Mouse (Mus musculus) layer of hippocampus, adult 2 months (tissue): Measurements from ENCODE around the gene Rragc. TPM values are rescaled to one million over a fixed set of nuclear protein-coding genes. Genes with fewer than 3 reads are reported as not detected.

ENCODE experiments used
- DNase-seq, 2 experiments: peaks; one replicate each; pipeline ENCODE4 v3.0.0; 2022; ENCODE audit warnings: low spot score in 2 of 2
- H3K27ac ChIP-seq: fragments of 200-600 bp; 2 replicates; pipeline ENCODE4 v1.8.1; 2022
- H3K4me3 ChIP-seq: fragments of 200-600 bp; 2 replicates; pipeline ENCODE4 v1.8.1; 2022; ENCODE audit warnings: mild to moderate bottlenecking
- CTCF ChIP-seq: fragments of 200-600 bp; conservative IDR thresholded peaks from 2 replicates; pipeline ENCODE4 v1.8.1; 2022; ENCODE audit warnings: antibody characterized with exemption, mild to moderate bottlenecking, moderate library complexity
- long read RNA-seq, 2 experiments: library from polyadenylated mRNA; stranded (forward); transcript quantifications; one replicate each; pipeline ENCODE4 v2.0.0; 2021; ENCODE audit warnings: borderline mapping rate in 2 of 2
- total RNA-seq, 2 experiments: library from RNA; stranded (reverse); gene quantifications; 2 replicates each; pipeline ENCODE4 v1.2.3; 2021

Rragc gene
- total RNA-seq = 10 to 100 TPM; 54.8 to 60.6 TPM
- long read RNA-seq, experiment 1, transcript Rragc-201 (7 exons, 2,593 nt) = major isoform, 130 of 143 reads
- long read RNA-seq, experiment 1, partial matches to known transcripts = 3 of 143 reads
- long read RNA-seq, experiment 1, other reads (novel, unspliced or antisense) = 8 of 143 reads
- long read RNA-seq, experiment 2, transcript Rragc-201 (7 exons, 2,593 nt) = major isoform, 188 of 207 reads
- long read RNA-seq, experiment 2, partial matches to known transcripts = 4 of 207 reads
- long read RNA-seq, experiment 2, other reads (novel, unspliced or antisense) = 15 of 207 reads

GRCm38 (mm10) chr4:123916748-123917547, at the start of gene Rragc:
Gene Rragc (plus strand): TSS chr4:123917446.
- peak; percentile 100 for DNase-seq
- 0 out of 2 replicates have a peak, but pooled peaks have one; percentile 2 for TF ChIP-seq CTCF
- Histone ChIP-seq H3K27ac (peak within 1 kb of the TSS; percentile 93), H3K4me3 (peak within 1 kb of the TSS; percentile 89)

GRCm38 (mm10) chr4:123893726-123894125, 23.5 kb upstream of the Rragc start:
- no peak overlapping the region for H3K27ac ChIP-seq
- DNase-seq = no peak
- no peak overlapping the region for H3K4me3 ChIP-seq
- TF ChIP-seq CTCF = no peak

- DNase-seq = no peak
- Histone ChIP-seq H3K4me3 (no peak overlapping the region), H3K27ac (no peak overlapping the region)
- TF ChIP-seq CTCF = no peak
Measured at GRCm38 (mm10) chr4:123894295-123894694, 23.0 kb upstream of the Rragc start.

DNA sequence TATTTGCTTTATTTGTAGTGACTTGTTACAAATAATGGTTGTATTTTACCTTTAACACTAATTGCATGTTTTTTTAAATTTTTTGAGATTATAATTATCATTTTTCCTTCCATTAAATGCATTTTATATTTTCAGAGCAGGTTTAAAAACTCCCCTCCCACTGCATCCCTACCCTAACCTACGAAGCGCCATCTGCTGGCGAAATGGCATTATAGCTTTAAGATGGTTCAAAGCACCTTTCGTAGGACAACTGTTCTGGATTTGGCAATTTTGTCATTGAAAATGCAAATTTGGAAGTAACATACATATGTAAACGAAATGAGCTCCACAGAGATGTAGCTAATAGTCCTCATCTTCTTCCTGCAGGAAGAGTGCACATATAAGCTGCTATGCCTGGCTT, 18.6 kb upstream of the Rragc start:
- peak in 1 of 2 experiments; percentile 71 for DNase-seq
- Histone ChIP-seq H3K27ac (no peak overlapping the region), H3K4me3 (no peak overlapping the region)
- TF ChIP-seq CTCF = peak; percentile 89

DNA sequence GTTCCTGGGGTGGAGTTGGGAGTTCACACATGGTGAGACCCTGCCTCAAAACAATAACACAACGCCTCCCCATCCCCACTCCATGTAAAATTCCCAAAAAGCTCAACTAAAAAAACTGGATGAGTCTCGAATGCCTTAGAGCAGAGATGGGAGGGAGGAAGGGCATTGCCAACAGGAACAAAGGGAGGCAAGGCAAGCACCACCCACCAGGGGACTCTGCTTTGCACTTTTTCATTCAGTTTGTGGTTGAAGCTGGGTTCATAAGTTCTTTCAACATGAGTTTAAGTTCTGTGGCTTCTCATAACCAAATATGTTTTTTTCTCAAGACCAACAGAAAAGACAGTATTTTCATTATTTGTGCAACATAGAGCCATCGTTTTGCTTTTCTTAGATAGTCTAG, 13.8 kb upstream of the Rragc start:
- no peak overlapping the region for H3K27ac ChIP-seq
- H3K4me3 ChIP-seq = no peak overlapping the region
- peak; percentile 40 for TF ChIP-seq CTCF
- DNase-seq = no peak

- DNase-seq = peak; percentile 98 to 100
- Histone ChIP-seq H3K4me3 (peak within 1 kb of the TSS; percentile 84), H3K27ac (peak within 1 kb of the TSS; percentile 89)
- TF ChIP-seq CTCF = no peak
Measured at GRCm38 (mm10) chr4:123904333-123905125, 12.7 kb upstream of the Rragc start, which contains the start of gene Mycbp. Gene Mycbp (plus strand): TSS chr4:123904832.

DNA sequence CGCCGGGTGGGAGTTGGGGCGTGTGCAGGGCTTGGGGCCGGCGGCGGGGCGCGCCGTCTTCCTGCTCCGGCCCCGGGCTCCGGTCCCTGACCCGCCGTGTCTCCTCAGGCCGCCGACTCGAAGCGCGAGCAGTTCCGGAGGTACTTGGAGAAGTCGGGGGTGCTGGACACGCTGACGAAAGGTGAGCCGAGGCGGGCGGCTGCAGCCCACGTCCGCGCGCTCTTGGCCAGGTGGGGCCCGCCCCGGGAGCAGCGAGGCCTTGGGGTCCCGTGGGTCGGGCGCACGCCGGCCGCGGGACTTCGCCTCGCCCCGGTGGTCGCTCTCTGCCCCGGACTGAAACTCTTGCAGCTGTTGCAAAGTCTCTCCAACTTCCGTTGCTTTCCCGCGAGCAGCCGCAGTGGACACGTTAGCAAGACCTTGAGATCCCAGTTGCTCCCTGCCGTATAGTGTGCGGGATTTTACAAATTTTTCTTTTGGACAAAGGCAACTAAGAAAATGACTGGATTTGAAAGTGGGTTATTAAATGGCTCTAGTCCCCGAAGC, 12.0 kb upstream of the Rragc start:
- peak overlapping the region; percentile 84 for H3K4me3 ChIP-seq
- TF ChIP-seq CTCF = no peak
- peak overlapping the region; percentile 81 for H3K27ac ChIP-seq
- no peak for DNase-seq

- Histone ChIP-seq H3K4me3 (no peak overlapping the region), H3K27ac (no peak overlapping the region)
- no peak for TF ChIP-seq CTCF
- no peak for DNase-seq
Measured at GRCm38 (mm10) chr4:123911503-123911902, 5.7 kb upstream of the Rragc start.

DNA sequence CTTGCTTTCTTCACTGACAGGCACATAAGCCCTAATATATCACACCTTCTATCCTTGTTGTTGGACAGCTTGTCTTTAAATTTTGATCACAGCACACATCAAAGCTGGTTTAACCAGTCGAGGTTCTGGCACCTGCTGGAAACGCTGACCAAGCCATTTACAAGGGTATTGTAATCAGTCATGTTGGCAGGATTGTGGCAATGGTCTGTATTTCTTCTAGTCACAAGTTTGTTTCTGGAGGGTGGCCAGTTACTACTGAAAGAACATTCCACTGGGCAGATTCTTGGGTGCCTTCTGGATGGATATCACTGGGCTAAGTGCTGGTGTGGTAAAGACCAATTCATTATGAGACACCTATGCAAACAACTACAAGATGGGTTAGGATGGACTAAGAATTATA, 4.8 kb upstream of the Rragc start:
- H3K4me3 ChIP-seq = no peak overlapping the region
- no peak overlapping the region for H3K27ac ChIP-seq
- no peak for TF ChIP-seq CTCF
- no peak for DNase-seq

GRCm38 (mm10) chr4:123917548-123918140, 398 bp downstream of the Rragc start, which contains the start of gene 4930535I16Rik:
Gene 4930535I16Rik (minus strand): TSS chr4:123918022.
- DNase-seq = no peak
- Histone ChIP-seq H3K4me3 (peak within 1 kb of the TSS; percentile 89), H3K27ac (peak within 1 kb of the TSS; percentile 93)
- TF ChIP-seq CTCF = no peak

DNA sequence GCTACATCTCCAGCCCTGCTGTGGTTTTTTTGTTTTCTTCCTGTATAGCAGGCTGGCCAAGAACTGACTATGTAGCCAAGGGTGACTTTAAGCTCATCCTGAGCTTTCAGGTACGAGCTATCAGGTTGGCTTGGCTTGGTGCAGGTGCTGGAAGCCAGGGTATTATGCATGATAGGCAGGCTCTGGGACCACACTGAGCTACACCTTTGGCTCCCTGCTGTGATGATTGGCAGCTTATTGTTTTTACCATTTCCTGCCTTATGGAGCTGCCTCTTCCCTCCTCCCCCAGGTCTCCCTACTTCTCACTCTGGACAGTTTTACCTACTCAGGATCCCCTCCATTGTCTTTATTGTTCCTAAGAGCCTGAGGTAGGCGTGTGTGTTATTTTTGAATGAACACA, 1.6 kb downstream of the Rragc start:
- H3K4me3 ChIP-seq = peak overlapping the region; percentile 89
- TF ChIP-seq CTCF = no peak

GRCm38 (mm10) chr4:123921055-123921565, 3.9 kb downstream of the Rragc start:
- Histone ChIP-seq H3K4me3 (no peak overlapping the region), H3K27ac (no peak overlapping the region)
- DNase-seq = no peak
- no peak for TF ChIP-seq CTCF

More for the DNA sequence above, 1.6 kb downstream of the Rragc start:
- H3K27ac ChIP-seq = no peak overlapping the region
- no peak for DNase-seq
